Comparison of ENCODE assay signal across 16 mouse cellular contexts in the genomic region with DNA sequence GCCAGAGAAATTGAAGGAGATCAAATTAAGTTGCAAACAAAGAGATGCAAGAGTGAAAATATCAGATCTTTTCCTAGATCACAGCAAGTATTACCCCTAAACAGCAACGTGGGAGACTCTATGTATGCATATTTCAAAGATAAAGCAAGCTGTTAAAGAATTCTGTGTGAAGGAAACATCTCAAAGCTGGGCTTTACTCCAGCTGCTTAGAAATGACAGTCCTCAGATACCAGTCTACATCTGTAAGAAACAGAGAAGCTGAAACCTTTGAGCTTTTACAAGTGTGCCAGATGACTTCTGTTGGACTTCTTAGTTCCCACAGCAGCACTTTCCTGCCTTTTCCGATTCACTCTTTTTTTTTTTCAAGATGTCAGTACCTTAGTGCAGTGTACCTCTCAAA.
"Had no signal": no experiment of that assay in that cellular context is flagged by ENCODE, and none has a peak within 500 bp of the region (broad histone marks: within the 10 kb centered on the region; RNA-seq: fewer than 3 reads in every experiment).

No protein-coding gene starts in this region.

- H3K4me3 ChIP-seq: layer of hippocampus, adult 2 months; limb, embryonic 12.5 days; limb, embryonic 15.5 days had no signal

- H3K9ac ChIP-seq: limb, embryonic 12.5 days; limb, embryonic 15.5 days; liver, embryonic 14.5 days; liver, postnatal 0 days had no signal

- H3K4me2 ChIP-seq: limb, embryonic 12.5 days; limb, embryonic 15.5 days; liver, embryonic 11.5 days; midbrain, embryonic 11.5 days had no signal

- H3K27ac ChIP-seq: kidney, postnatal 0 days; layer of hippocampus, adult 2 months; limb, embryonic 12.5 days; limb, embryonic 15.5 days; liver, embryonic 14.5 days had no signal

- H3K36me3 ChIP-seq: limb, embryonic 12.5 days; limb, embryonic 15.5 days had no signal

- H3K27me3 ChIP-seq: limb, embryonic 12.5 days; limb, embryonic 15.5 days had no signal

- DNase-seq: kidney, adult 2 months; kidney, postnatal 25 days; layer of hippocampus, adult 9-11 months; left cerebral cortex, postnatal 4 days; liver, postnatal 0 days; lung, postnatal 4 days; midbrain, embryonic 14.5 days; thymus, postnatal 25 days had no signal

- H3K4me1 ChIP-seq: limb, embryonic 12.5 days; limb, embryonic 15.5 days had no signal

- H3K9me3 ChIP-seq: limb, embryonic 12.5 days; limb, embryonic 15.5 days had no signal

- ATAC-seq: intestine, postnatal 0 days; liver, postnatal 0 days had no signal
